Comparison of ENCODE assay signal across 10 mouse cellular contexts in the genomic region with DNA sequence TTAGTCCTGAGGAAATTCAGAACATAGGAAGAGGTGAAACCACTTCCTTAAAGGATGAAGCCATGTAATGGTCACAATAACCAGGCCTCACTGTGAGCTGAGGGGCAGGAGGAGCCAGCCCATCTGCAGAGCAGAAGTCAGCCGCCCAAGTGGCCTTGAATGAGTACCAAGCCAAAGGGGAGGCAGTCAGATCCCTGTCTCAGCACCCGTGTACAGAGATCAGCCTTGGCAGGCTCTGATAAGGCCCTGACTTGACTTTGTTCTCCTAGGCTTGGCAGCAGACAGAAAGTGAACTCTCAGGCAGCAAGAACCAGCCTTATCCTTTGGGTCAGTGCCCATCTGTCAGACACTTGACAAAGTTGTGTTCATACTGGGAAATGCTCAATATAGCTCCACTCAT. TPM values are rescaled to one million over a fixed set of nuclear protein-coding genes. Genes with fewer than 3 reads are reported as not detected.
DNase-seq lines count a peak whose midpoint lies in the region; ATAC-seq and TF ChIP-seq lines count a peak whose summit lies in the region.
"Had no signal": no experiment of that assay in that cellular context is flagged by ENCODE, and none has a peak within 500 bp of the region (broad histone marks: within the 10 kb centered on the region; RNA-seq: fewer than 3 reads in every experiment).

No protein-coding gene starts in this region.

- H3K27ac ChIP-seq in bone marrow macrophage, adult 2 months (ENCODE audit: insufficient read depth, low read depth, low read length) = peak overlapping the region; percentile 22
- no peak overlapping the region for H3K27ac ChIP-seq in liver, adult 2 months (replicated peaks; ENCODE audit: insufficient read depth, low read depth, low read length)
- H3K27ac ChIP-seq in stomach, embryonic 16.5 days (ENCODE audit: low read length) = 0 out of 2 replicates have a peak overlapping the region, but pooled peaks have one; percentile 4
- H3K27ac ChIP-seq in neural tube, embryonic 15.5 days (replicated peaks) = no peak overlapping the region
- H3K27ac ChIP-seq: midbrain, embryonic 13.5 days had no signal

- DNase-seq in ovary, adult 18-20 months (ENCODE audit: low spot score) = peak; percentile 89
- no peak for DNase-seq in ovary, postnatal 10 days (ENCODE audit: low spot score)
- DNase-seq in liver, adult 2 months (ENCODE audit: extremely low read depth, low read depth, low spot score) = peak; percentile 53
- no peak for DNase-seq in thymus, postnatal 25 days
- DNase-seq in thymus, postnatal 4 days = no peak
- DNase-seq: kidney, adult 8-10 months had no signal

- no peaks in the 10 kb centered on the region for H3K79me2 ChIP-seq in liver, adult 2 months (ENCODE audit: control insufficient read depth, insufficient read depth, low read length)

- no peak overlapping the region for H3K4me2 ChIP-seq in stomach, embryonic 16.5 days (ENCODE audit: low read depth, low read length)
- H3K4me2 ChIP-seq in neural tube, embryonic 15.5 days = no peak overlapping the region
- H3K4me2 ChIP-seq: midbrain, embryonic 13.5 days had no signal

- H3K4me1 ChIP-seq in bone marrow macrophage, adult 2 months (ENCODE audit: control insufficient read depth, insufficient read depth, low read length) = peaks cover 17% of the 10 kb centered on the region
- H3K4me1 ChIP-seq in liver, adult 2 months (ENCODE audit: control insufficient read depth, insufficient read depth, low read length) = peaks cover 4% of the 10 kb centered on the region; the same call in 1 of the 2 replicates
- 0 out of 2 replicates have a peak, but pooled peaks cover 4% of the 10 kb centered on the region for H3K4me1 ChIP-seq in stomach, embryonic 16.5 days (ENCODE audit: control insufficient read depth, insufficient read depth, low read length)
- no peaks in the 10 kb centered on the region for H3K4me1 ChIP-seq in neural tube, embryonic 15.5 days
- H3K4me1 ChIP-seq: midbrain, embryonic 13.5 days had no signal

- TF ChIP-seq POLR2A in bone marrow macrophage, adult 2 months (IDR thresholded peaks at IDR 0.05; ENCODE audit: borderline replicate concordance, low read depth, low read length) = no peak
- TF ChIP-seq POLR2A in liver, adult 2 months (IDR thresholded peaks at IDR 0.05; ENCODE audit: extremely low read depth, insufficient read depth, low read length) = no peak

- 6% methylated on average over 2 of the region's 2 CpGs for WGBS in liver, adult 2 months
- WGBS in stomach, embryonic 16.5 days = 44% methylated on average over 2 of the region's 2 CpGs
- 79% methylated on average over 2 of the region's 2 CpGs for WGBS in neural tube, embryonic 15.5 days

- H3K9me3 ChIP-seq in stomach, embryonic 16.5 days (replicated peaks; ENCODE audit: control insufficient read depth, low read length) = no peaks in the 10 kb centered on the region
- no peaks in the 10 kb centered on the region for H3K9me3 ChIP-seq in neural tube, embryonic 15.5 days (replicated peaks)
- H3K9me3 ChIP-seq: midbrain, embryonic 13.5 days had no signal

- no peak for TF ChIP-seq CTCF in bone marrow macrophage, adult 2 months (IDR thresholded peaks at IDR 0.05; ENCODE audit: low read depth, low read length)
- no peak for TF ChIP-seq CTCF in liver, adult 2 months (IDR thresholded peaks at IDR 0.05; ENCODE audit: low read depth, low read length)

- H3K27me3 ChIP-seq in liver, adult 2 months (ENCODE audit: control insufficient read depth, insufficient read depth, low read length) = no peaks in the 10 kb centered on the region
- H3K27me3 ChIP-seq in stomach, embryonic 16.5 days (ENCODE audit: control insufficient read depth, insufficient read depth, low read length) = no peaks in the 10 kb centered on the region
- H3K27me3 ChIP-seq in neural tube, embryonic 15.5 days (replicated peaks) = no peaks in the 10 kb centered on the region
- H3K27me3 ChIP-seq: midbrain, embryonic 13.5 days had no signal

- H3K36me3 ChIP-seq in liver, adult 2 months (ENCODE audit: control insufficient read depth, insufficient read depth, low read length) = no peaks in the 10 kb centered on the region; the same call in 1 of the 2 replicates
- H3K36me3 ChIP-seq in stomach, embryonic 16.5 days (ENCODE audit: control insufficient read depth, insufficient read depth, low read length) = peaks cover 29% of the 10 kb centered on the region
- peaks cover 32% of the 10 kb centered on the region for H3K36me3 ChIP-seq in neural tube, embryonic 15.5 days

- no peak overlapping the region for H3K9ac ChIP-seq in liver, adult 2 months (ENCODE audit: low read depth, low read length)
- no peak overlapping the region for H3K9ac ChIP-seq in stomach, embryonic 16.5 days (ENCODE audit: low read length)
- H3K9ac ChIP-seq in neural tube, embryonic 15.5 days (replicated peaks) = no peak overlapping the region
- H3K9ac ChIP-seq: midbrain, embryonic 13.5 days had no signal

- peak; percentile 42; the same call in 1 of the 2 replicates for ATAC-seq in stomach, embryonic 16.5 days (ENCODE audit: insufficient read depth, low FRiP score)
- no peak for ATAC-seq in neural tube, embryonic 15.5 days (ENCODE audit: low FRiP score)
- ATAC-seq: midbrain, embryonic 13.5 days had no signal

- no peak overlapping the region for H3K4me3 ChIP-seq in bone marrow macrophage, adult 2 months (ENCODE audit: insufficient read depth, low read length)
- H3K4me3 ChIP-seq in liver, adult 2 months (ENCODE audit: insufficient read depth, low read depth, low read length) = no peak overlapping the region
- no peak overlapping the region for H3K4me3 ChIP-seq in stomach, embryonic 16.5 days (replicated peaks; ENCODE audit: low read length)
- H3K4me3 ChIP-seq in neural tube, embryonic 15.5 days (replicated peaks) = no peak overlapping the region
- H3K4me3 ChIP-seq: midbrain, embryonic 13.5 days had no signal

RNA-seq across cellular contexts. Expression of a gene that starts 29.1 kb away (rescaled TPM):
- 103 and 104 TPM in 2 replicates for polyA plus RNA-seq in bone marrow macrophage, adult 2 months (2012; ENCODE audit: insufficient read depth, insufficient read length, missing spikeins)
- 26.0 and 35.0 TPM in 2 replicates for total RNA-seq in liver, adult 2 months (2014; rRNA removed)
- 16.1 and 17.6 TPM in 2 replicates for polyA plus RNA-seq in liver, adult 2 months (2012; rRNA removed)
- polyA plus RNA-seq in stomach, embryonic 16.5 days (2015; fragmentation: Nextera tagmentation; extraction: Ambion mirVana) = 1,286 and 1,473 TPM in 2 replicates
- 230 and 300 TPM in 2 replicates for polyA plus RNA-seq in neural tube, embryonic 15.5 days (2015; fragmentation: Nextera tagmentation; extraction: Ambion mirVana)

RNA-seq across cellular contexts. Expression of a gene that starts 44.8 kb away (rescaled TPM):
- 19.6 and 22.9 TPM in 2 replicates for polyA plus RNA-seq in bone marrow macrophage, adult 2 months (2012; ENCODE audit: insufficient read depth, insufficient read length, missing spikeins)
- 37.0 and 41.4 TPM in 2 replicates for total RNA-seq in liver, adult 2 months (2014; rRNA removed)
- polyA plus RNA-seq in liver, adult 2 months (2012; rRNA removed) = 24.4 and 33.6 TPM in 2 replicates
- 6.2 and 7.8 TPM in 2 replicates for polyA plus RNA-seq in stomach, embryonic 16.5 days (2015; fragmentation: Nextera tagmentation; extraction: Ambion mirVana)
- polyA plus RNA-seq in neural tube, embryonic 15.5 days (2015; fragmentation: Nextera tagmentation; extraction: Ambion mirVana) = 12.4 and 12.7 TPM in 2 replicates

Comparison
In these comparisons a context has a peak if more than half of its experiments do, and no peak if none do; other contexts are left out.
1. DNase-seq: peak in ovary, adult 18-20 months (single experiment) and liver, adult 2 months (single experiment); none in ovary, postnatal 10 days (single experiment), thymus, postnatal 25 days (single experiment) and thymus, postnatal 4 days (single experiment).
2. H3K27ac ChIP-seq: peak in bone marrow macrophage, adult 2 months (single experiment) and stomach, embryonic 16.5 days (single experiment); none in liver, adult 2 months (single experiment) and neural tube, embryonic 15.5 days (single experiment).